Mouse (Mus musculus) left cerebral cortex, postnatal 4 days (tissue): ENCODE data around the gene Kank3. TPM values are rescaled to one million over a fixed set of nuclear protein-coding genes. Genes with fewer than 3 reads are reported as not detected.

Experiments used
- DNase-seq: peaks from one replicate; pipeline ENCODE4 v3.0.0-alpha.2; 2022
- intact Hi-C: fragments of 180-260 bp; cut with DNase I; formaldehyde crosslinking; loops from one replicate; pipeline ENCODE4 v1.15.1; 2025
- total RNA-seq, 2 experiments: library from RNA; stranded (reverse); gene quantifications; 2 replicates each; pipeline ENCODE4 v1.2.3; 2021

Gene Kank3
- total RNA-seq, 2 experiments from 2014 or later, result 38.6 to 44.1 TPM

- DNase-seq, result no peak
- intact Hi-C loops, result no loop called here
These were observed 33.9 kb downstream of the Kank3 start for GRCm38 (mm10) chr17:33844196-33844595.

- no peak for DNase-seq
- intact Hi-C loops, result no loop called here
These were observed 37.8 kb downstream of the Kank3 start for GRCm38 (mm10) chr17:33848139-33848538.

- no peak for DNase-seq
- intact Hi-C loops, result no loop called here
These were observed 41.0 kb downstream of the Kank3 start for GRCm38 (mm10) chr17:33851331-33851730.

- no peak for DNase-seq
- intact Hi-C loops, result no loop called here
These were observed 47.5 kb downstream of the Kank3 start for GRCm38 (mm10) chr17:33857816-33858215.

- intact Hi-C loops, result no loop called here
- DNase-seq, result peak; percentile 18
These were observed 55.2 kb downstream of the Kank3 start for GRCm38 (mm10) chr17:33865330-33866030.

Other genes with a start within 250 kb of the Kank3 start
- gene Zfp414, start 181.4 kb upstream of the Kank3 start, total RNA-seq, result 10 to 100 TPM; 58.8 to 60.6 TPM
- gene Pram1, start 172.5 kb upstream of the Kank3 start, total RNA-seq, result under 1 TPM in 1 of 2 experiments, not detected in 1; 0.24 TPM
- gene Hnrnpm, start 123.7 kb upstream of the Kank3 start, total RNA-seq, result 100 to 1,000 TPM; 178 to 195 TPM
- 10 to 100 TPM; 66.9 to 73.5 TPM for gene March2, start 91.8 kb upstream of the Kank3 start, total RNA-seq
- 100 to 1,000 TPM; 361 to 382 TPM for gene Rab11b, start 50.0 kb upstream of the Kank3 start, total RNA-seq
- 10 to 100 TPM in 1 of 2 experiments, 1 to 10 TPM in 1; 9.7 to 10.8 TPM for gene Angptl4, start 28.7 kb upstream of the Kank3 start, total RNA-seq
- gene Rps28, start 14.0 kb downstream of the Kank3 start, total RNA-seq, result 1,000 to 10,000 TPM; 1,155 to 1,182 TPM
- 100 to 1,000 TPM; 214 to 232 TPM for gene Ndufa7, start 14.1 kb downstream of the Kank3 start, total RNA-seq
- 10 to 100 TPM; 21.6 to 25.4 TPM for gene Cd320, start 32.6 kb downstream of the Kank3 start, total RNA-seq
- gene Gm7029, start 63.3 kb downstream of the Kank3 start, total RNA-seq, result not detected
- gene Kifc1, start 80.1 kb downstream of the Kank3 start, total RNA-seq, result 1 to 10 TPM; 7.7 to 9.4 TPM
- gene Platr17, start 94.6 kb downstream of the Kank3 start, total RNA-seq, result not detected
- gene Daxx, start 98.9 kb downstream of the Kank3 start, total RNA-seq, result 10 to 100 TPM; 37.6 to 39.2 TPM
- gene Tapbp, start 105.4 kb downstream of the Kank3 start, total RNA-seq, result 10 to 100 TPM; 45.5 to 56.6 TPM
- gene Zbtb22, start 105.4 kb downstream of the Kank3 start, total RNA-seq, result 10 to 100 TPM; 33.2 to 36.8 TPM
- gene Rgl2, start 119.0 kb downstream of the Kank3 start, total RNA-seq, result 10 to 100 TPM; 74.1 to 75.5 TPM
- gene Pfdn6, start 129.8 kb downstream of the Kank3 start, total RNA-seq, result 10 to 100 TPM; 90.5 to 96.1 TPM
- 10 to 100 TPM; 30.1 to 36.6 TPM for gene Wdr46, start 130.1 kb downstream of the Kank3 start, total RNA-seq
- gene B3galt4, start 141.0 kb downstream of the Kank3 start, total RNA-seq, result 1 to 10 TPM; 6.6 to 6.8 TPM
- 10 to 100 TPM; 72.2 to 72.6 TPM for gene Vps52, start 145.3 kb downstream of the Kank3 start, total RNA-seq
- gene Rps18, start 145.5 kb downstream of the Kank3 start, total RNA-seq, result 100 to 1,000 TPM; 557 to 591 TPM
- 10 to 100 TPM in 1 of 2 experiments, 1 to 10 TPM in 1; 8.2 to 13.8 TPM for gene H2-K1, start 189.8 kb downstream of the Kank3 start, total RNA-seq
- gene Ring1, start 214.2 kb downstream of the Kank3 start, total RNA-seq, result 10 to 100 TPM; 23.6 to 28.2 TPM
- 10 to 100 TPM; 41.6 to 45.2 TPM for gene H2-Ke6, start 217.5 kb downstream of the Kank3 start, total RNA-seq
- 10 to 100 TPM; 96.3 to 98.7 TPM for gene Slc39a7, start 221.2 kb downstream of the Kank3 start, total RNA-seq
- 10 to 100 TPM; 80.7 to 84.9 TPM for gene Rxrb, start 221.3 kb downstream of the Kank3 start, total RNA-seq
- gene Col11a2, start 228.9 kb downstream of the Kank3 start, total RNA-seq, result 1 to 10 TPM; 6.8 to 9.8 TPM